Mouse (Mus musculus) stomach, postnatal 0 days (tissue): ENCODE measurements around the gene Elmo1.

Source experiments
- CTCF ChIP-seq: IDR thresholded peaks from 2 replicates; pipeline ENCODE4 v1.5.1; 2016; ENCODE audit warnings: antibody characterized with exemption, low read depth, mild to moderate bottlenecking, moderate library complexity
- EP300 ChIP-seq: optimal IDR thresholded peaks from 2 replicates; pipeline ENCODE3; 2016; ENCODE audit warnings: antibody characterized with exemption

DNA sequence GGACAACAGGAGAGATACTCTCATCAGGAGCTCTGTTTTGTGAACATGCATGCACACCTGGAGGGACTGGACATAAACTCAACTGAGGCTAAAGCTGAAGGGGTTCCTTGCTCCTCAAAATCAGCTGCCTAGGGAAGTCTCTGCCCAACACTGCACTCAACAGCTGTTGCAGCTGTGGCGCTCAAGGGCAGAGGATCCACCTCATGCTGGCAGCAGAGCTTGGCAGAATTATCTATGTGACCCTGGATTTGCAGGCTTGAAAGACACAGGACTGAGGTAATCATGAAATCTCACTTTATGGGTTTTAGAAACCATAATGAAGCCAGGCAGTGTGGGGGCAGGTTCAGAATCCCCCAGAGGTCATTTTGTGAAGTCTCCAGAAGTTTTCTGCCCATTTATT, 32.5 kb upstream of the Elmo1 start:
- no peak for TF ChIP-seq CTCF
- TF ChIP-seq EP300 = no peak
